Comparison of ENCODE assay signal across 34 mouse cellular contexts in genomic region chr1:58146026-58146425, GRCm38 (mm10). TPM values are rescaled to one million over a fixed set of nuclear protein-coding genes. Genes with fewer than 3 reads are reported as not detected.
"Had no signal": no experiment of that assay in that cellular context is flagged by ENCODE, and none has a peak within 500 bp of the region (broad histone marks: within the 10 kb centered on the region; RNA-seq: fewer than 3 reads in every experiment).

No protein-coding gene starts in this region.

- H3K9me3 ChIP-seq: limb, embryonic 10.5 days; limb, embryonic 12.5 days; limb, embryonic 13.5 days; limb, embryonic 15.5 days; liver, embryonic 12.5 days; liver, embryonic 13.5 days; liver, embryonic 15.5 days; lung, embryonic 15.5 days; midbrain, embryonic 10.5 days; midbrain, embryonic 12.5 days; midbrain, embryonic 13.5 days; midbrain, embryonic 15.5 days; neural tube, embryonic 12.5 days had no signal

- H3K27me3 ChIP-seq: limb, embryonic 12.5 days; limb, embryonic 13.5 days; limb, embryonic 15.5 days; liver, embryonic 12.5 days; liver, embryonic 13.5 days; liver, embryonic 15.5 days; lung, embryonic 15.5 days; midbrain, embryonic 12.5 days; midbrain, embryonic 13.5 days; midbrain, embryonic 15.5 days; neural tube, embryonic 12.5 days had no signal

- H3K36me3 ChIP-seq: limb, embryonic 10.5 days; limb, embryonic 12.5 days; limb, embryonic 13.5 days; limb, embryonic 15.5 days; liver, embryonic 12.5 days; liver, embryonic 13.5 days; liver, embryonic 15.5 days; lung, embryonic 15.5 days; midbrain, embryonic 10.5 days; midbrain, embryonic 12.5 days; midbrain, embryonic 13.5 days; midbrain, embryonic 15.5 days; neural tube, embryonic 12.5 days had no signal

- ATAC-seq: liver, embryonic 12.5 days; liver, postnatal 0 days; lung, postnatal 0 days; midbrain, embryonic 13.5 days; midbrain, embryonic 15.5 days; midbrain, embryonic 16.5 days had no signal

- DNase-seq: left cerebral cortex, postnatal 4 days; liver; liver, embryonic 13.5 days; liver, postnatal 0 days; lung, adult 18-20 months; lung, adult 2 months; lung, embryonic 14.5 days; lung, postnatal 10 days; lung, postnatal 14 days; lung, postnatal 36 days; lung, postnatal 4 days; midbrain, embryonic 14.5 days had no signal

- H3K4me1 ChIP-seq: limb, embryonic 10.5 days; limb, embryonic 12.5 days; limb, embryonic 13.5 days; limb, embryonic 15.5 days; liver, embryonic 12.5 days; liver, embryonic 13.5 days; midbrain, embryonic 10.5 days; midbrain, embryonic 12.5 days; midbrain, embryonic 13.5 days; midbrain, embryonic 15.5 days; neural tube, embryonic 12.5 days had no signal

- H3K27ac ChIP-seq: limb, embryonic 10.5 days; limb, embryonic 12.5 days; limb, embryonic 13.5 days; limb, embryonic 15.5 days; liver, embryonic 12.5 days; liver, embryonic 13.5 days; liver, embryonic 14.5 days; liver, embryonic 15.5 days; lung, embryonic 15.5 days; macrophage; midbrain, embryonic 10.5 days; midbrain, embryonic 12.5 days; midbrain, embryonic 13.5 days; midbrain, embryonic 15.5 days; neural tube, embryonic 12.5 days had no signal

- H3K4me3 ChIP-seq: limb, embryonic 10.5 days; limb, embryonic 12.5 days; limb, embryonic 13.5 days; limb, embryonic 15.5 days; liver, embryonic 12.5 days; liver, embryonic 13.5 days; liver, embryonic 15.5 days; lung, embryonic 15.5 days; midbrain, embryonic 10.5 days; midbrain, embryonic 12.5 days; midbrain, embryonic 13.5 days; midbrain, embryonic 15.5 days; myocyte; neural tube, embryonic 12.5 days had no signal

RNA-seq across cellular contexts. Expression of gene Aox3, which starts 33.1 kb away (rescaled TPM):
- total RNA-seq: megakaryocyte progenitor cell, adult 5-6 weeks; megakaryocyte-erythroid progenitor cell, adult 5-6 weeks; midbrain, postnatal 0 days had no signal
- polyA plus RNA-seq: liver, embryonic 11.5 days; liver, embryonic 12.5 days; macrophage; myocyte; neural tube, embryonic 11.5 days had no signal
